Mouse (Mus musculus) regulatory T cell (primary cell): ENCODE measurements around the gene Rassf9.

Source experiments
- in situ Hi-C: fragments of 300-600 bp; cut with MboI, MseI; formaldehyde crosslinking; loops from one replicate; pipeline ENCODE4 v1.15.1; 2025; ENCODE audit warnings: high pct_unique_total_duplicates

Rassf9 gene

DNA sequence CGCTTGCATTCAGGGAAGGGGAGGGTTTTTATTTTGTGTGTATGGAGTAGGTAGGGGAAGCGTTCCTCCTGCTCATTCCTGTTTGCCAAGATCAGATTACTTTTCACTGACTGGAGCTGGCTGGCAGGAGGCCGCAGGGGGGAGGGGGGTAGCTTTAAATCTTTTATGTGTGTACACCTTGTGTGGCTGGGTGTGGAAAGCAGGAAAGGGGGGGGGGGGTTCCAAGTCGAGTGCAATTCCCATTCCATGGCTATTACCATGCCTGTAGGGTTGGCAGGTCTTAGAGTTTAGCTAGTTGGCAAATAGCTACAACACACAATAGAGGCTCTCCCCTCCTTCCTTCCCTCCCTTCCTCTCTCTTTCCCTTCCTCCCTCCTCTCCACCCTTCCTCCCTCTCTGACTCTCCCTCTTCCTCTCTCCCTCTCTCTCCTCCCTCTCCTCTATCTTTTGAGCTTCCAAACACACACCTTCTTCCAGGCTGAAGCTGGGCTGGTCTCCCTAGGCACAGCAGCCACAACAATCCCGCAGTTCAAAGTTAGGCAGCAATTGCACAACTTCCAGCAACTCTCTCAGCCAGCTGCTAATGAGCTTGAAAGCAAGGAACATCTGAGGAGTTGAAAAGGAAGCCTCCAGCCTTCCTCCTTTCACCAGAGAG is at the start of gene Rassf9:
Gene Rassf9, plus strand, starts transcription at position 416 of the 655 bp plus-strand sequence.
- in situ Hi-C loops = no loop called here

DNA sequence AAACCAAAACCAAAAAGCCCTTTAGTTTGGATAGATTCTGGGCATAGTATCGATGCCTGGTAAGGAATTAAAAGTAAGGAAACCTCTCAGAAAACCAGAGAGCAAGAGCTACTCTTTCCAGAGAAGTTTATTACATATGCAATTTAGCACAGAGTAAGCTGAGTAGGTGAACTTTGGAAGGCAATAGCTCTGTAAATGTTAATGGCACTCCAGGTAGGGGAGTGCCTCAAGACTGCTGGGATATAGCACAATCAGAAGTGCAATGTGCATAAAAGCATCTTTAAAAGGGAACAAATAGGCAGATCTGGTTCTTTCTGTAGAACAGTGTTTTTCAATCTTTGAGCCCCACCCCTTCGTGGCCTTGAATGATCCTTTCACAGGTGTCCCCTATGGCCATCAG is 42.6 kb upstream of the Rassf9 start:
- in situ Hi-C loops = no loop called here

DNA sequence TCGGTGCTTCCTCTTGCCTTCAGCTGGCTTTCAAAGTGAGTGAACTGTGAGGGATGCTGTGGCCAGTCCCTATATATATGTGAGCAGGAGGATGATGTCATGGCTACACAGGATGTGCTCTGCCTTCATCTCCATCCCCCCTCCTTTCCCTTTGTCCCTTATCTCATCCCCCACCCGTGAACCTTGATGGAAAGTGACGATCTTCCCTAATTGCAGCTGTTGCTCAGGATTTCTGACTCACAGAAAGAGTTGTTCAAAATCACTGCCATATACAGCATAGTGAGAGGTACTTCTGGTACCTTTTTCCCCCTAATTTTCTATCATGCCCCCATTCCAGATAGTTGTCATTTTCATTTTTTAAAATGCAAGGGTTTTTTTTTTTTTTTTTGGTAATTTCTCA is 21.6 kb upstream of the Rassf9 start, which contains the start of gene Nts:
Gene Nts, minus strand, starts transcription at position 101 of the 400 bp plus-strand sequence.
- in situ Hi-C loops = loop anchor here (10.0 kb wide), 1 partner anchor 334 kb away; no protein-coding TSS in a partner anchor

DNA sequence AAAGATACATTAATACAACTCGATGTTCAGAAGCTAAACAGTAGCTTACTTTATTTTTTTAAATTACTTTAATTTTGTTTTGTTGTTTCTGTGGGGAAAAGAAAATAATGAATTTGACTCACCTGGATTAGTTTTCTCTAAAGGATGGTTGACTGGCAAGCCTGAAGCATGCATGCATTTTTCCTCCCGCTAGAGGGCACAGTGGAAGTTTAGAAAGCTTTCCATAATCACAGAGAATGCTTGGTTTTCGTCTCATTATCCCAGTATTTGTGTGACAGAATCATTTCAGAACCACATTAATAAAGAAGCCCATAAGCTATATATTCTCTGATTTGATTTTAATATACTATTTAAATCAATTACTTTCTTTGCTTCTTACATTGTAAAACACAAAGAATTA is 20.2 kb upstream of the Rassf9 start:
- in situ Hi-C loops = loop anchor here (10.0 kb wide), 1 partner anchor 333 kb away; no protein-coding TSS in a partner anchor

DNA sequence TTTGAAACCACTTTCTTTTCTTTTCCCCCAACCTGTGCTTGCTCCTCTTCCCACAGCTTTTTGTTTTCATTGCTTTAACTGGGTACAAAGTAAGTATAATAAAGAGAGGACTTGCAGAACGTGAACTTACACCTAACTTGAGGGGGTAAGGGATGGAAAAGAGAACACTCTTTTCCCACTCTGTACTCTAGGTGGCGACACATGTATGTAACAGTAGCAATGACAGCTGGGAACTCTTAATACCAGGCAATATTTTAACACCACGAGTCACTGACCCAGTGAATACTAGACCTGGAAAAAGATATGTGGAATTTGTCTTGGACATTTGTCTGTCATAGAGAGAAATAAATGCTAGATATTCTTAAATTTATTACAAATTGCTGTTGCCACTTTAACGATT is 13.3 kb upstream of the Rassf9 start:
- in situ Hi-C loops = loop anchor here (10.0 kb wide), 1 partner anchor 326 kb away; no protein-coding TSS in a partner anchor

DNA sequence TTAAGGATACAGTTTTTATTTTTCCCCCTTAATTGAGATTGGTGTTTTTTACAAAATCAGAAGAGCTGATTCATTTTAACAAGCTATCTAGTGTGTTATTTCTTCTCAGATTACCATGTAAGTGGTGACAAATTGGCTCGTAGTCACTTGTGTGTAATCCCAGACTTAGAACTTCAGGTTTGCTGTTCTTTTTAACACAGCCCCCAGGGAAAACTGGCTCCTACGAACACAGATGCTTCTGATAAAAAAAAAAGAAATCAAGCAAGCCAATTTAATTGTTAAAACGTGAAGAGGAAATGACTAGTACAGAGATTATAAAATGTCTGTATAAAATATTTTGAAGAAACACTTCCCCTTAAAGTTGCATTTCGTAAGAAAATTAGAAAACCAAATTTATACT is 4.6 kb upstream of the Rassf9 start:
- in situ Hi-C loops = no loop called here

DNA sequence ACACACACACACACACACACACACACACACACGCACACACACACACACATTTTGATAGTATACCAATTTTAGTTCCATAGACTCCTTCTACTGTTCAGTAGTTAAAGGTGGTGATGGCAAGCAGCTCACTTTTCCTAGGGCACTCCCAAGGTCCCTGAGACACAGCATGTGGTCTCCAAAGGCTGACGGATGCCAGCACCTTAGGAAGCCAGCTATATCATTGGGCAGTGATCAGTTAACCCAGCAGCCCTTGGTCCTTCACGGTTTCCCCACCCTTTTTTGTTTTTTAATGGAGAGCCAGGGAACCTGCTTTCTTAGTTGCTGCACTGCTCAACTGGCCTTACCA is 588 bp upstream of the Rassf9 start:
- in situ Hi-C loops = no loop called here

DNA sequence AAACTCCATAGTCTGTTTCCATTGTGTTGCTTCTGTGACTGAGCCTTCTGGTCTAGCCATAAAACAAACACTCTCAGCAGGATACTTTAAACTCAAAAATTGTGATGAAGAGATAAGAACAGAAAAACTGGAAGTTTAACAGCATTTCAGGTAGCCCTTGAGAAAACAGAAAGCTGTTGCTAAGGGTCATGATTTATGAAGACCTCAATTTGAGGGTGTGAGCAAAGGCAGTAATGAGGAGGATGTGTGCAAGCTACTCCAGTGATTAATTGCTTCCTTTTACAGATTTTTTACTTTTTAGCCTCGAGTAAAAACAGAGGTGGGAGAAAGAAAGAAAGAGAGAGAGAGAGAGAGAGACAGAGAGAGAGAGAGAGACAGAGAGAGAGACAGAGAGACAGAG is 2.1 kb downstream of the Rassf9 start:
- in situ Hi-C loops = no loop called here

DNA sequence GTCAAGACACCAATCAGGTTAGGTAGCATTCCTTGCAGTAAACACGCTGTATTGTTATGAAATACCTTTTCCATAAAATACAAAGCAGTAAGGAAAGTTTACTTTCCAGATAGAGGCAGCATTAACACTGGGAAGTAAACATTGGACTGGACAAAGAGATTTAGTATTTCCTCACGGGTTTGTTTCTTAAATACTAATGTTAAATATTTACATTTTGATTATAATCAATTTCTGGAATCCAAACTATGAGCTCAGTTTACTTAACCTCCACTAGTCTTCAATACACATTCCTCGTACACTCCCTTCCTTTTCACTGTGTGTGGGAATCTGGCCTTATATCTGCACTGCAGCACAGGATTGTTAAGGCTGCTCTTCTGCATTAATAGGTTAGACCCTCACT is 15.9 kb downstream of the Rassf9 start:
- in situ Hi-C loops = no loop called here

DNA sequence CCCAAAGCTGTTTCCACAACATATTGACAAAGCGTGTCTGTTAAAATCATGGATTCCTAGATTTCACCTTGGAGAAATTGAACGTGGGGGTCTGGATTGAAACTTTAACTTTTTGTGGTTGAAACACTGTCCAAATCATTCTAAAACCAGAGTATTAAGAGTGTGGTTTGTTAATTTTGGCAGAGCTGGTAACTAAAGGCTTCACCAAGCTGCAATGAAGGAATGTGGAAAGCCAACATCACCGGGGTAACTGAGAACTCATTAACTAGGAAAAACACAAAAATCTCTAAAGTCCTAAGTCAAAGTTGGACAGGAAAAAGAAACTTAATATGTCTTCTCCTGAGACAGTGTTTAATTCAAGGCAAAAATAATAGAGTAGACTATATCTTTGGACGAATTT is 41.9 kb downstream of the Rassf9 start:
- in situ Hi-C loops = no loop called here

DNA sequence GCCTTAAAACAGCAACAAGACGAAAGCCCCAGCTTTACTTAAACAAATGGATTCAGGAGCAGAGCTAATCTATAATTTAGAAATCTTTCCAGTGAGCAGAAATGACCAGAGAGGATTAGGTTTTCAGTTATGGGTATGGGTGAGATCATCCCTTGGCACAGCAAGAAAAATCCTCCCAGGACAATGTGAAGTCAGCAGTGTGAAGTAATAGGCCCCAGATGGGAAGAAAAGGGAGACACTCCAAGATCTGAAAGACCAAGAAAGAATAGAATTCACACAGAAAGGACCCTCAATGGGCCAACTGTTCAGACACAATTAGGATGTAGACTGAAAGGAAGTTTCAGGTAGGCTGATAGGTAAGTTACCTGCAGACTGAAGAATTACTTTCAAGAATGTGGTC is 50.5 kb downstream of the Rassf9 start:
- in situ Hi-C loops = no loop called here

DNA sequence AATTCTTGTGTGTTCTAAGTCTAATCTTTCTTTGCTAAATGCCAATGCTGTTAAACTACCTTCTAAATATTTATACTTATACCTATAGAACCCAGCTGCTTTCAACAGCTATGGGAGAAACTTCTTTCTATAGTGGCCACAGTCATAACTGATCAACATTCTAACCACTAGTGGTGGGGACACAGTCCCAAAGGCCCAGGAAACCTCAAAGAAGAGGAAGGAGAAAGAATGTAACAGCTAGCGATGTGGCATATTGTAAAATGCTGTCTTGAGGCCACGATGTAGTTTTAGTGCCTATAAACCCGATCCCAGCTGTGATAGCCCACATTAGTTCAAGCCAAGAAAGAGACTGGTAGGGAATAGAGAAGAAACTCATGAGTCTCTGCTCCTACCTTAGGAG is 65.9 kb downstream of the Rassf9 start:
- in situ Hi-C loops = no loop called here

DNA sequence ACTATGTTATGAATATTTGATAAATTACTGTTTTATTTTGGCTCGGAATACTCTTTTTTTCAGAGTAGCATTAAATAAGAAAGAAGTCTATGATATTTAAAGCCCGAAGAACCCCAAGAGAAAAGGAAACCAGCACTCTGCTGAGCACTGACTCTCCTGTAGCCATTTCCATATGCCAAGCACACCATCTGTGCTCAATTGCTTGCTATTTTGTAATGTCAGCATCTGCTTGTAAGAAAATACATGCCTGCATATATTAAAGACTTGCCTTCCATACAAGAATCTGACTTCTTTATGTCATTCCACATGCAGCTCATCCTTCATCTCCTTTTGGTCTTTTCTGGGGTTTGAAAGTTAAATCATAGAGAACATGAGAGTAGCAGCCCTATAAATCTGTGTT is 82.3 kb downstream of the Rassf9 start:
- in situ Hi-C loops = no loop called here
